Mouse (Mus musculus): ENCODE data around the gene Stat6.

Gene Stat6

GRCm38 (mm10) chr10:127615034-127615374 lies 27.8 kb upstream of the Stat6 start:
- in situ Hi-C loops (cut with MboI, MseI): no loop called here

- in situ Hi-C loops (cut with MboI, MseI): no loop called here
Observed at GRCm38 (mm10) chr10:127615591-127615990, 27.2 kb upstream of the Stat6 start.

GRCm38 (mm10) chr10:127616261-127616679 lies 26.5 kb upstream of the Stat6 start:
- in situ Hi-C loops (cut with MboI, MseI): no loop called here

- in situ Hi-C loops (cut with MboI, MseI): no loop called here
Observed at GRCm38 (mm10) chr10:127617294-127617693, 25.5 kb upstream of the Stat6 start.

GRCm38 (mm10) chr10:127618173-127618572 lies 24.6 kb upstream of the Stat6 start:
- in situ Hi-C loops (cut with MboI, MseI): no loop called here

GRCm38 (mm10) chr10:127619119-127619721 lies 23.6 kb upstream of the Stat6 start:
- in situ Hi-C loops (cut with MboI, MseI): no loop called here

- in situ Hi-C loops (cut with MboI, MseI): no loop called here
Observed at GRCm38 (mm10) chr10:127619941-127620405, 22.8 kb upstream of the Stat6 start.

- in situ Hi-C loops (cut with MboI, MseI): no loop called here
Observed at GRCm38 (mm10) chr10:127620406-127621190, 22.2 kb upstream of the Stat6 start, which contains the start of gene Lrp1. Lrp1 (minus strand) TSS chr10:127621148.

- in situ Hi-C loops (cut with MboI, MseI): no loop called here
Observed at GRCm38 (mm10) chr10:127621191-127622056, 21.4 kb upstream of the Stat6 start.

GRCm38 (mm10) chr10:127622057-127622392 lies 20.8 kb upstream of the Stat6 start:
- in situ Hi-C loops (cut with MboI, MseI): no loop called here

GRCm38 (mm10) chr10:127622661-127623060 lies 20.1 kb upstream of the Stat6 start:
- in situ Hi-C loops (cut with MboI, MseI): no loop called here

GRCm38 (mm10) chr10:127623439-127624216 lies 19.2 kb upstream of the Stat6 start:
- in situ Hi-C loops (cut with MboI, MseI): no loop called here

- in situ Hi-C loops (cut with MboI, MseI): no loop called here
Observed at GRCm38 (mm10) chr10:127626433-127626832, 16.4 kb upstream of the Stat6 start.

GRCm38 (mm10) chr10:127631261-127632214 lies 11.2 kb upstream of the Stat6 start:
- in situ Hi-C loops (cut with MboI, MseI): loop anchor here (5.0 to 10.0 kb wide), 2 partner anchors 57 to 101 kb away; no protein-coding TSS in a partner anchor

- in situ Hi-C loops (cut with MboI, MseI): loop anchor here (5.0 to 10.0 kb wide), 2 partner anchors 58 to 100 kb away; no protein-coding TSS in a partner anchor
Observed at GRCm38 (mm10) chr10:127632668-127633271, 10.0 kb upstream of the Stat6 start.

GRCm38 (mm10) chr10:127640421-127640820 lies 2.4 kb upstream of the Stat6 start:
- in situ Hi-C loops (cut with MboI, MseI): loop anchor here (5.0 kb wide), 1 partner anchor 37 kb away; no protein-coding TSS in a partner anchor

- in situ Hi-C loops (cut with MboI, MseI): loop anchor here (5.0 kb wide), 1 partner anchor 35 kb away; no protein-coding TSS in a partner anchor
Observed at GRCm38 (mm10) chr10:127641861-127642771, 670 bp upstream of the Stat6 start.

GRCm38 (mm10) chr10:127643553-127644238 lies 910 bp downstream of the Stat6 start:
- in situ Hi-C loops (cut with MboI, MseI): loop anchor here (5.0 kb wide), 1 partner anchor 34 kb away; no protein-coding TSS in a partner anchor
